19 mouse cellular contexts compared by ENCODE assay signal in the genomic region with DNA sequence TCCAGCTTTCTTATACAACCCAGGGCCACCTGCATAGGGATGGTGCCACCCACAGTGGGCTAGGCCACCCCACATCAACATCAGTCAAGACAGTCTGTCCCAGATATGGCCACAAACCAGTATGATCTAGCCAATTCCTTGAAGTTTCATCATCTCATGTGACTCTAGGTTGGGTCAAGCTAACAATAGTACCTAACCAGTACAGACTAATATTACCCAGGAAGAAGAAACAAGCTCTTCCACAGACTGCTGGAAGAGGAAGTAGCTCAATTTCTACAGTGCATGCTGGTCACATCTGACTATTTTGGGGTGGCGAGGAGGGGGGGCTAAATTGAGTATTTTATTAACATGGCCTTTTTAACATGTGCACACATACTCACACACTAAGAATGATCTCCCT. TPM values are rescaled to one million over a fixed set of nuclear protein-coding genes. Genes with fewer than 3 reads are reported as not detected.
DNase-seq lines count a peak whose midpoint lies in the region; ATAC-seq and TF ChIP-seq lines count a peak whose summit lies in the region.
"Had no signal": no experiment of that assay in that cellular context is flagged by ENCODE, and none has a peak within 500 bp of the region (broad histone marks: within the 10 kb centered on the region; RNA-seq: fewer than 3 reads in every experiment).

No protein-coding gene starts in this region.

- no peak overlapping the region for H3K4me2 ChIP-seq in liver, embryonic 11.5 days
- no peak overlapping the region for H3K4me2 ChIP-seq in kidney, embryonic 15.5 days

- TF ChIP-seq CTCF in liver, adult 2 months (IDR thresholded peaks at IDR 0.05; ENCODE audit: low read depth, low read length) = no peak

- H3K9ac ChIP-seq in liver, adult 2 months (ENCODE audit: low read depth, low read length) = no peak overlapping the region
- no peak overlapping the region for H3K9ac ChIP-seq in liver, embryonic 11.5 days (ENCODE audit: low read depth, low read length)
- no peak overlapping the region for H3K9ac ChIP-seq in kidney, embryonic 15.5 days
- H3K9ac ChIP-seq: forebrain, postnatal 0 days had no signal

- no peaks in the 10 kb centered on the region for H3K9me3 ChIP-seq in liver, embryonic 11.5 days (ENCODE audit: control insufficient read depth, low read length)
- no peaks in the 10 kb centered on the region for H3K9me3 ChIP-seq in kidney, embryonic 15.5 days (replicated peaks)

- no peaks in the 10 kb centered on the region for H3K27me3 ChIP-seq in liver, adult 2 months (ENCODE audit: control insufficient read depth, insufficient read depth, low read length)
- no peaks in the 10 kb centered on the region for H3K27me3 ChIP-seq in liver, embryonic 11.5 days (replicated peaks; ENCODE audit: control insufficient read depth, insufficient read depth, low read length)
- no peaks in the 10 kb centered on the region for H3K27me3 ChIP-seq in kidney, embryonic 15.5 days

- H3K79me2 ChIP-seq in liver, adult 2 months (ENCODE audit: control insufficient read depth, insufficient read depth, low read length) = no peaks in the 10 kb centered on the region

- no peak overlapping the region for H3K27ac ChIP-seq in liver, adult 2 months (replicated peaks; ENCODE audit: insufficient read depth, low read depth, low read length)
- no peak overlapping the region for H3K27ac ChIP-seq in liver, embryonic 11.5 days (ENCODE audit: low read depth, low read length)
- H3K27ac ChIP-seq in kidney, embryonic 15.5 days = no peak overlapping the region

- H3K36me3 ChIP-seq in liver, adult 2 months (ENCODE audit: control insufficient read depth, insufficient read depth, low read length) = no peaks in the 10 kb centered on the region
- H3K36me3 ChIP-seq in liver, embryonic 11.5 days (ENCODE audit: control insufficient read depth, insufficient read depth, low read length) = no peaks in the 10 kb centered on the region
- no peaks in the 10 kb centered on the region; the same call in 1 of the 2 replicates for H3K36me3 ChIP-seq in kidney, embryonic 15.5 days

- ATAC-seq in liver, embryonic 11.5 days (replicated peaks; ENCODE audit: low FRiP score) = no peak
- ATAC-seq in common myeloid progenitor, adult 5-6 weeks (replicated peaks; ENCODE audit: low read depth, poor library complexity, severe bottlenecking) = peak; percentile 46
- ATAC-seq in megakaryocyte progenitor cell, adult 5-6 weeks (replicated peaks; ENCODE audit: poor library complexity) = peak; percentile 71
- ATAC-seq in kidney, embryonic 15.5 days (replicated peaks; ENCODE audit: low FRiP score) = no peak
- ATAC-seq: forebrain, postnatal 0 days had no signal

- peak; percentile 12 for DNase-seq in liver, adult 2 months (ENCODE audit: extremely low read depth, low read depth, low spot score)
- DNase-seq in liver, embryonic 11.5 days (ENCODE audit: low spot score) = no peak
- peak; percentile 68 for DNase-seq in 416B (ENCODE audit: low read depth)
- DNase-seq in cerebellum, postnatal 10 days = no peak
- DNase-seq in embryo, embryonic 10 days (ENCODE audit: low spot score) = no peak
- DNase-seq: adrenal gland, postnatal 36 days; cerebellum, adult 9-10 months; forebrain, postnatal 0 days; gastrocnemius, postnatal 36 days; kidney, adult 9 months; kidney, postnatal 36 days; lung, adult 2 months; midbrain, embryonic 14.5 days; right cerebral cortex, postnatal 25 days; thymus, postnatal 36 days had no signal

- WGBS in liver, adult 2 months = 91% methylated on average over 1 of the region's 1 CpGs
- 80% methylated on average over 1 of the region's 1 CpGs for WGBS in liver, embryonic 11.5 days
- 84% methylated on average over 1 of the region's 1 CpGs for WGBS in kidney, embryonic 15.5 days

- no peak overlapping the region for H3K4me3 ChIP-seq in liver, adult 2 months (ENCODE audit: insufficient read depth, low read depth, low read length)
- no peak overlapping the region for H3K4me3 ChIP-seq in liver, embryonic 11.5 days (ENCODE audit: low read depth, low read length)
- H3K4me3 ChIP-seq in kidney, embryonic 15.5 days (replicated peaks) = no peak overlapping the region
- H3K4me3 ChIP-seq: myocyte had no signal

- H3K4me1 ChIP-seq in liver, adult 2 months (ENCODE audit: control insufficient read depth, insufficient read depth, low read length) = no peaks in the 10 kb centered on the region
- no peaks in the 10 kb centered on the region for H3K4me1 ChIP-seq in liver, embryonic 11.5 days (replicated peaks; ENCODE audit: control insufficient read depth, insufficient read depth, low read length)
- no peaks in the 10 kb centered on the region for H3K4me1 ChIP-seq in kidney, embryonic 15.5 days

- TF ChIP-seq POLR2A in liver, adult 2 months (IDR thresholded peaks at IDR 0.05; ENCODE audit: extremely low read depth, insufficient read depth, low read length) = no peak

RNA-seq across cellular contexts. Expression of gene Mgat4a, which starts 54.4 kb away (rescaled TPM):
- total RNA-seq in liver, adult 2 months (2014; rRNA removed) = 1.2 and 1.5 TPM in 2 replicates
- 0.17 and 0.21 TPM in 2 replicates for polyA plus RNA-seq in liver, adult 2 months (2012; rRNA removed)
- 2.6 TPM in 2 replicates for polyA plus RNA-seq in liver, embryonic 11.5 days (2014; fragmentation: Nextera tagmentation; extraction: Ambion mirVana)
- 9.9 and 15.8 TPM in 2 replicates for total RNA-seq in common myeloid progenitor, adult 5-6 weeks (2017)
- total RNA-seq in megakaryocyte progenitor cell, adult 5-6 weeks (2015) = 10.7 and 10.9 TPM in 2 replicates
- total RNA-seq in megakaryocyte progenitor cell, adult 5-6 weeks (2017) = 27.4 and 29.5 TPM in 2 replicates
- 5.9 and 6.0 TPM in 2 replicates for polyA plus RNA-seq in kidney, embryonic 15.5 days (2015; fragmentation: Nextera tagmentation; extraction: Ambion mirVana)

RNA-seq across cellular contexts. Expression of gene Unc50, which starts 56.5 kb away (rescaled TPM):
- 49.3 and 51.4 TPM in 2 replicates for total RNA-seq in liver, adult 2 months (2014; rRNA removed)
- 38.1 and 39.8 TPM in 2 replicates for polyA plus RNA-seq in liver, adult 2 months (2012; rRNA removed)
- 111 and 113 TPM in 2 replicates for polyA plus RNA-seq in liver, embryonic 11.5 days (2014; fragmentation: Nextera tagmentation; extraction: Ambion mirVana)
- total RNA-seq in common myeloid progenitor, adult 5-6 weeks (2017) = 35.5 and 49.2 TPM in 2 replicates
- total RNA-seq in megakaryocyte progenitor cell, adult 5-6 weeks (2015) = 79.2 and 90.5 TPM in 2 replicates
- total RNA-seq in megakaryocyte progenitor cell, adult 5-6 weeks (2017) = 51.2 and 55.2 TPM in 2 replicates
- polyA plus RNA-seq in kidney, embryonic 15.5 days (2015; fragmentation: Nextera tagmentation; extraction: Ambion mirVana) = 128 and 140 TPM in 2 replicates

RNA-seq across cellular contexts. Expression of gene Coa5, which starts 56.5 kb away (rescaled TPM):
- total RNA-seq in liver, adult 2 months (2014; rRNA removed) = 41.6 and 47.2 TPM in 2 replicates
- polyA plus RNA-seq in liver, adult 2 months (2012; rRNA removed) = 45.8 and 53.2 TPM in 2 replicates
- polyA plus RNA-seq in liver, embryonic 11.5 days (2014; fragmentation: Nextera tagmentation; extraction: Ambion mirVana) = 71.8 and 80.9 TPM in 2 replicates
- total RNA-seq in common myeloid progenitor, adult 5-6 weeks (2017) = 71.1 and 86.2 TPM in 2 replicates
- 84.4 and 88.5 TPM in 2 replicates for total RNA-seq in megakaryocyte progenitor cell, adult 5-6 weeks (2015)
- 61.6 and 68.1 TPM in 2 replicates for total RNA-seq in megakaryocyte progenitor cell, adult 5-6 weeks (2017)
- polyA plus RNA-seq in kidney, embryonic 15.5 days (2015; fragmentation: Nextera tagmentation; extraction: Ambion mirVana) = 48.8 and 48.9 TPM in 2 replicates

Comparison
In these comparisons a context has a peak if more than half of its experiments do, and no peak if none do; other contexts are left out.
1. DNase-seq: peak in liver, adult 2 months (single experiment) and 416B (single experiment); none in liver, embryonic 11.5 days (single experiment), cerebellum, postnatal 10 days (0 of 2) and embryo, embryonic 10 days (single experiment).
2. ATAC-seq: peak in common myeloid progenitor, adult 5-6 weeks (single experiment) and megakaryocyte progenitor cell, adult 5-6 weeks (single experiment); none in liver, embryonic 11.5 days (single experiment) and kidney, embryonic 15.5 days (single experiment).